Mouse (Mus musculus): ENCODE results near the gene Dedd.

DNA sequence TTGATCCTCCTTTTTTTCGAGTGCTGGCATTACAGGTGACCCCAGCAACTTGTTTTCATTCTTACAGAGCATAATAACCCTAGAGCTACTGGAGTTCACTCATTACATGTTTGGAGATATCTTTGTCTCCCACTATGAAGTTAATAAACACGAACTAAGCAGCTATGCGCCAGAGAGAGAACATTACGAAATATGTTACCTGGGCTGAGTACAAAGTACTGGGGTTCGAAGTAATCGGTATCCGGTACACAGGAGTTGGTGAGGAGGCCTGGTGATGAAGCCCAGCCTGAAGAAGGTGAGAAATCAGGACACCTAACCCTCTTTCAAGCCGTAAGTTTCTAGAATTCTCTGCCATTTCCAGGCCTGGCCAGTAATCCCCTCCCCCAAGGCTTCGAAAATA, 15.8 kb downstream of the Dedd start:
- TF ChIP-seq POLR2A (IDR thresholded peaks at IDR 0.05; ENCODE audit: insufficient read depth, low read depth, low read length) (no peak), CTCF (IDR thresholded peaks at IDR 0.05; ENCODE audit: insufficient read depth, low read depth, low read length) (no peak)

Measured in olfactory bulb, adult 2 months (tissue).